Mouse (Mus musculus) forebrain, embryonic 16.5 days (tissue): ENCODE data around the gene Chd4. TPM values are rescaled to one million over a fixed set of nuclear protein-coding genes. Genes with fewer than 3 reads are reported as not detected.

ENCODE experiments used
- ATAC-seq: fragments of 200-750 bp; cut with Nextera tagmentation; 2 replicates; pipeline ENCODE4 v1.8.0; 2017; ENCODE audit warnings: mild to moderate bottlenecking, moderate library complexity
- H3K27ac ChIP-seq: fragments of 300-500 bp; sonication (generic); 2 replicates; pipeline ENCODE4 v1.5.1; 2014; ENCODE audit warnings: low read length, control low read depth
- H3K27me3 ChIP-seq: fragments of 300-500 bp; sonication (generic); replicated peaks from 2 replicates; pipeline ENCODE4 v1.6.1; 2014; ENCODE audit warnings: low read length; ENCODE audit not compliant: control insufficient read depth, insufficient read depth
- H3K36me3 ChIP-seq: fragments of 300-500 bp; sonication (generic); 2 replicates; pipeline ENCODE4 v1.6.1; 2014; ENCODE audit not compliant: control insufficient read depth, insufficient read depth
- H3K4me1 ChIP-seq: fragments of 300-500 bp; sonication (generic); replicated peaks from 2 replicates; pipeline ENCODE4 v1.6.1; 2014; ENCODE audit warnings: low read length; ENCODE audit not compliant: control insufficient read depth, insufficient read depth
- H3K4me2 ChIP-seq: fragments of 300-500 bp; sonication (generic); 2 replicates; pipeline ENCODE4 v1.6.1; 2014; ENCODE audit warnings: mild to moderate bottlenecking, low read length, control low read depth
- H3K4me3 ChIP-seq: fragments of 300-500 bp; sonication (generic); replicated peaks from 2 replicates; pipeline ENCODE4 v1.5.1; 2014; ENCODE audit warnings: mild to moderate bottlenecking, low read length, control low read depth
- H3K9ac ChIP-seq: fragments of 300-500 bp; sonication (generic); replicated peaks from 2 replicates; pipeline ENCODE4 v1.6.1; 2014; ENCODE audit warnings: low read depth, low read length, control low read depth
- H3K9me3 ChIP-seq: fragments of 300-500 bp; sonication (generic); 2 replicates; pipeline ENCODE4 v1.6.1; 2016; ENCODE audit warnings: low read length; ENCODE audit not compliant: control insufficient read depth
- WGBS: fragments of 180-500 bp; shearing (Covaris S2); extraction: QIAGEN DNeasy Blood & Tissue Kit; methylation state at CpG from one replicate; pipeline ENCODE4 v1.1.7; 2014; 5-methylcytosine and 5-hydroxymethylcytosine counted together
- polyA plus RNA-seq: library from polyadenylated mRNA; unstranded; fragments of >200 nt; fragmentation: Nextera tagmentation; extraction: Ambion mirVana; gene quantifications from 2 replicates; pipeline ENCODE4 v1.2.1, GENCODE M21; 2015

Chd4 gene
- polyA plus RNA-seq, 1 experiment from 2014 or later, result 79.8 TPM

- Histone ChIP-seq H3K27ac (no peak overlapping the region), H3K4me2 (peak overlapping the region; percentile 79), H3K4me3 (peak overlapping the region; percentile 96), H3K4me1 (peaks cover 35% of the 10 kb centered on the region), H3K9me3 (no peaks in the 10 kb centered on the region), H3K9ac (peak overlapping the region; percentile 80), H3K27me3 (no peaks in the 10 kb centered on the region), H3K36me3 (peaks cover 29% of the 10 kb centered on the region)
- ATAC-seq, result no peak
- WGBS, result 62% methylated on average over 8 of the region's 8 CpGs
These were observed 2.2 kb downstream of the Chd4 start for GRCm38 (mm10) chr6:125097951-125098350.

DNA sequence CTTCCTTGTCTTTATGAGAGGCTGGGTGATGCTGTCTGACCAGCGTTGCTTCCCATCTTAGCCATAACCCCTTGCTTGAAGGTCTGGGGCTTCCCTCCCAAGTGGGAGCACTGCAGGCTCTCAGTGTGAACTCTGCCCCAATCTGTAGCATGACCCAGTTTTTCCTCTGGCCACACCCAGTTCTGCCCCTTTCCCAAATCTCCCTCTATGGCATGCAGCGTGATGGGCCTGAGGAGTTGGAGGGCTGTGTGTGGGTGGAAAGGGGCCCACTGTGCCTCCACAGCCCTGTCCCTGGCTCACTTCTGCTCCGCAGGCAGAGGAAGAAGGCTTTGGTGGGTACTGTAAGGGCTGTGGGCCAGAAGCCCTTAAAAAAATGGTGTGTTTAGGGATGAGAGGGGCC is 2.7 kb downstream of the Chd4 start:
- Histone ChIP-seq H3K4me3 (peak overlapping the region; percentile 96), H3K4me1 (peaks cover 35% of the 10 kb centered on the region), H3K9me3 (no peaks in the 10 kb centered on the region), H3K36me3 (peaks cover 31% of the 10 kb centered on the region), H3K9ac (peak overlapping the region; percentile 80), H3K27me3 (no peaks in the 10 kb centered on the region), H3K27ac (peak overlapping the region; percentile 86), H3K4me2 (peak overlapping the region; percentile 79)
- 74% methylated on average over 3 of the region's 3 CpGs for WGBS
- ATAC-seq, result no peak

- no peaks in the 10 kb centered on the region for H3K27me3 ChIP-seq
- peak; percentile 16; the same call in 1 of the 2 replicates for ATAC-seq
- WGBS, result 36% methylated on average over 5 of the region's 5 CpGs
- peak overlapping the region; percentile 79 for H3K4me2 ChIP-seq
- H3K4me3 ChIP-seq, result peak overlapping the region; percentile 96
- H3K27ac ChIP-seq, result peak overlapping the region; percentile 86
- no peaks in the 10 kb centered on the region for H3K9me3 ChIP-seq
- H3K36me3 ChIP-seq, result peaks cover 38% of the 10 kb centered on the region
- H3K4me1 ChIP-seq, result peaks cover 35% of the 10 kb centered on the region
- H3K9ac ChIP-seq, result peak overlapping the region; percentile 50
These were observed 3.7 kb downstream of the Chd4 start for GRCm38 (mm10) chr6:125099421-125099971.

- WGBS, result 89% methylated on average over 9 of the region's 9 CpGs
- no peak overlapping the region for H3K4me3 ChIP-seq
- H3K4me1 ChIP-seq, result peaks cover 30% of the 10 kb centered on the region
- H3K27ac ChIP-seq, result no peak overlapping the region
- no peak overlapping the region for H3K9ac ChIP-seq
- H3K36me3 ChIP-seq, result peaks cover 53% of the 10 kb centered on the region
- H3K27me3 ChIP-seq, result no peaks in the 10 kb centered on the region
- no peak overlapping the region for H3K4me2 ChIP-seq
- H3K9me3 ChIP-seq, result no peaks in the 10 kb centered on the region
- no peak for ATAC-seq
These were observed 5.7 kb downstream of the Chd4 start for GRCm38 (mm10) chr6:125101444-125101843.

GRCm38 (mm10) chr6:125104223-125104622 is 8.4 kb downstream of the Chd4 start:
- ATAC-seq, result no peak
- H3K4me1 ChIP-seq, result peaks cover 12% of the 10 kb centered on the region
- H3K9me3 ChIP-seq, result no peaks in the 10 kb centered on the region
- H3K4me3 ChIP-seq, result no peak overlapping the region
- WGBS, result 83% methylated on average over 4 of the region's 4 CpGs
- H3K4me2 ChIP-seq, result no peak overlapping the region
- H3K9ac ChIP-seq, result no peak overlapping the region
- H3K36me3 ChIP-seq, result peaks cover 80% of the 10 kb centered on the region
- H3K27me3 ChIP-seq, result no peaks in the 10 kb centered on the region
- no peak overlapping the region for H3K27ac ChIP-seq

DNA sequence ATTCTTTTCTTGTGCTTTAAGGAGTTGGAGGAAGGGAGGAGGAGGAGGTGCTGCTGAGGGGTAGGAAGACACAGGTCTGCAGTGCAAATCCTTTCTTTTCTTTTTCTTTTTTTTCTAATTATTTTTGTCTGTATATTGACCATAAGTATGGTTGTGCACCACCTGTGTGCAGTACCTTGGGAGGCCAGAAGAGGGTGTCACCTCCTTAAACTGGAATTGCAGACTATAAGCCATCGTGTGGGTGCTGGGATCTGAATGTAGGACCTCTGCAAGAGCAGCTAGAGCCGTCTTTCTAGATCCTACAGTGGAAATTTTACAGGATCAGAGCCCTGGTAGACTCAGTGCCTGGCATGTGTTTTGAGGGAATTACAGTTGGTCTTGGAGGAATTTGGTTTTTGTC is 11.9 kb downstream of the Chd4 start:
- 93% methylated on average over 2 of the region's 2 CpGs for WGBS
- Histone ChIP-seq H3K9ac (no peak overlapping the region), H3K27ac (no peak overlapping the region), H3K4me1 (no peaks in the 10 kb centered on the region), H3K27me3 (no peaks in the 10 kb centered on the region), H3K9me3 (no peaks in the 10 kb centered on the region), H3K4me3 (no peak overlapping the region), H3K36me3 (peaks cover 85% of the 10 kb centered on the region), H3K4me2 (no peak overlapping the region)
- ATAC-seq, result no peak

GRCm38 (mm10) chr6:125109371-125109770 is 13.6 kb downstream of the Chd4 start:
- Histone ChIP-seq H3K4me2 (no peak overlapping the region), H3K27me3 (no peaks in the 10 kb centered on the region), H3K36me3 (peaks cover 89% of the 10 kb centered on the region), H3K27ac (no peak overlapping the region), H3K9ac (no peak overlapping the region), H3K4me3 (no peak overlapping the region), H3K4me1 (no peaks in the 10 kb centered on the region), H3K9me3 (no peaks in the 10 kb centered on the region)
- WGBS, result 92% methylated on average over 14 of the region's 14 CpGs
- ATAC-seq, result no peak

- Histone ChIP-seq H3K4me2 (no peak overlapping the region), H3K27ac (no peak overlapping the region), H3K36me3 (peaks cover 84% of the 10 kb centered on the region), H3K4me3 (no peak overlapping the region), H3K9me3 (no peaks in the 10 kb centered on the region), H3K9ac (no peak overlapping the region), H3K27me3 (no peaks in the 10 kb centered on the region), H3K4me1 (no peaks in the 10 kb centered on the region)
- no peak for ATAC-seq
- WGBS, result 87% methylated on average over 7 of the region's 7 CpGs
These were observed 15.1 kb downstream of the Chd4 start for GRCm38 (mm10) chr6:125110927-125111326.

DNA sequence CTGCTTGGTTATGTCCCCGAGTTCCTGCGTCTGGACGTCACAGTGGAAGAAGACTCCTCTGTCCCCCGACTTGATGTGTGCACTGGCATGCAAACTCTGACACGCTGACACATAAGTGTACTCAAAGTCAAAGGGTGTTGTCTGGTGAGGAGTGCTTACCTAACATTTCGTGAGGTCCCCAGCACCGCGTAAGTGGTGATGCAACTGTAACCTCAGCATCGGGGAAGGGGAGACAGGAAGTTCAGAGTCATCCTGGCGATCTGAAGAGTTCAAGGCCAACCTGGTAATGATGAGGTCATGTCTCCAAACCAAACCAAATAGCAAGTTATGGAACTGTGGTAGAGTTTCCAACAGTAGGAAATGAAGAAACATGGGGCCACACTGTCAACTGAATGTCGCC is 16.8 kb downstream of the Chd4 start:
- H3K4me2 ChIP-seq, result no peak overlapping the region
- H3K27me3 ChIP-seq, result no peaks in the 10 kb centered on the region
- H3K27ac ChIP-seq, result no peak overlapping the region
- WGBS, result 94% methylated on average over 11 of the region's 11 CpGs
- H3K9ac ChIP-seq, result no peak overlapping the region
- H3K9me3 ChIP-seq, result no peaks in the 10 kb centered on the region
- no peak overlapping the region for H3K4me3 ChIP-seq
- no peaks in the 10 kb centered on the region for H3K4me1 ChIP-seq
- H3K36me3 ChIP-seq, result peaks cover 80% of the 10 kb centered on the region
- no peak for ATAC-seq

DNA sequence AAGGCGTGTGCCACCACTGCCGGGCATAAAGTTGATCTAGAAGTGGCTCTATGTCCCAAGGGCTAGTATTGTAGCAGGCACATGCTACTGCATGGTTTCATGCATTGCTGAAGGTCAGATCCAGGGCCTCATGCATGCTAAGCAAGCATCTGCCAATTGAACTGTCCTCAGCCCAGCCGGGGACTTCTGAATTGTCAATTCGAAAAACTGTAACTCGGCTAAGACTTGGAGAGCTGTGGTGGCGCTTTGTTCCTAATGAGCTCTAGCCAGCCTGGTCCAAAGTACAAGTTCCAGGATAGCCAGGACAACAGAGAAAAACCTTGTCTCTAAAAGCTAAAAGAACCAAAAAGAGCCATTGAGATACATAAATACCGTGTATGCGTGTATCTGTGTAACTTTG is 23.6 kb downstream of the Chd4 start:
- H3K4me2 ChIP-seq, result no peak overlapping the region
- 89% methylated on average over 8 of the region's 8 CpGs for WGBS
- H3K9ac ChIP-seq, result no peak overlapping the region
- no peak overlapping the region for H3K4me3 ChIP-seq
- no peaks in the 10 kb centered on the region for H3K9me3 ChIP-seq
- H3K27me3 ChIP-seq, result no peaks in the 10 kb centered on the region
- no peaks in the 10 kb centered on the region for H3K4me1 ChIP-seq
- H3K36me3 ChIP-seq, result peaks cover 65% of the 10 kb centered on the region
- no peak for ATAC-seq
- H3K27ac ChIP-seq, result no peak overlapping the region
